Mouse (Mus musculus) central nervous system, embryonic 14 days (tissue): ENCODE results near the gene Cbx6. TPM values are rescaled to one million over a fixed set of nuclear protein-coding genes. Genes with fewer than 3 reads are reported as not detected.

Source experiments
- polyA plus RNA-seq: library from polyadenylated mRNA; depleted of rRNA; stranded (reverse); fragments of >200 nt; gene quantifications from 2 replicates; pipeline ENCODE4 v1.2.3, GENCODE M21; 2012; rRNA removed

Gene Cbx6
- 67.3 and 71.7 TPM in 2 replicates for polyA plus RNA-seq

GRCm38 (mm10) chr15:79834130-79834880 is at the start of gene Cbx6, which contains the start of gene Npcd:
Gene Cbx6, minus strand, starts transcription at chr15:79834688.
Gene Npcd, minus strand, starts transcription at chr15:79834237.

GRCm38 (mm10) chr15:79804352-79805071 is 30.0 kb downstream of the Cbx6 start, which contains the start of gene Nptxr:
Gene Nptxr, minus strand, starts transcription at chr15:79804766.

GRCm38 (mm10) chr15:79777749-79778148 is 56.7 kb downstream of the Cbx6 start, which contains the start of gene Dnal4:
Gene Dnal4, minus strand, starts transcription at chr15:79777849.

Other genes with a start within 250 kb of the Cbx6 start
- 5.2 and 6.8 TPM in 2 replicates for gene Dmc1, start 229.6 kb downstream of the Cbx6 start, polyA plus RNA-seq
- gene Fam227a, start 175.7 kb downstream of the Cbx6 start, polyA plus RNA-seq = 27.0 and 29.2 TPM in 2 replicates
- 40.1 and 45.6 TPM in 2 replicates for gene Cby1, start 175.5 kb downstream of the Cbx6 start, polyA plus RNA-seq
- gene Tomm22, start 163.8 kb downstream of the Cbx6 start, polyA plus RNA-seq = 105 and 118 TPM in 2 replicates
- 30.5 and 32.9 TPM in 2 replicates for gene Josd1, start 146.8 kb downstream of the Cbx6 start, polyA plus RNA-seq
- gene Gtpbp1, start 143.8 kb downstream of the Cbx6 start, polyA plus RNA-seq = 48.9 and 49.8 TPM in 2 replicates
- gene Sun2, start 92.2 kb downstream of the Cbx6 start, polyA plus RNA-seq = 43.2 and 47.2 TPM in 2 replicates
- 79.5 and 84.5 TPM in 2 replicates for gene Dnal4, start 56.8 kb downstream of the Cbx6 start, polyA plus RNA-seq
- gene Nptxr, start 29.9 kb downstream of the Cbx6 start, polyA plus RNA-seq = 28.8 and 35.0 TPM in 2 replicates
- 1.2 and 1.8 TPM in 2 replicates for gene Npcd, start 451 bp downstream of the Cbx6 start, polyA plus RNA-seq
- 7.2 and 8.8 TPM in 2 replicates for gene Apobec3, start 57.0 kb upstream of the Cbx6 start, polyA plus RNA-seq
- 12.1 and 13.0 TPM in 2 replicates for gene Cbx7, start 136.4 kb upstream of the Cbx6 start, polyA plus RNA-seq
- 10.8 and 12.8 TPM in 2 replicates for gene Pdgfb, start 180.3 kb upstream of the Cbx6 start, polyA plus RNA-seq